Mouse (Mus musculus) hindbrain, embryonic 12.5 days (tissue): ENCODE data around the gene Nuak2. TPM values are rescaled to one million over a fixed set of nuclear protein-coding genes. Genes with fewer than 3 reads are reported as not detected.

ENCODE experiments used
- ATAC-seq: fragments of 200-750 bp; cut with Nextera tagmentation; 2 replicates; pipeline ENCODE4 v1.8.0; 2017; ENCODE audit warnings: moderate TSS enrichment; ENCODE audit not compliant: low FRiP score
- H3K27ac ChIP-seq: fragments of 300-500 bp; sonication (generic); 2 replicates; pipeline ENCODE4 v1.5.1; 2016; ENCODE audit warnings: mild to moderate bottlenecking
- H3K27me3 ChIP-seq: fragments of 300-500 bp; sonication (generic); 2 replicates; pipeline ENCODE4 v1.6.1; 2016; ENCODE audit warnings: mild to moderate bottlenecking
- H3K36me3 ChIP-seq: fragments of 300-500 bp; sonication (generic); 2 replicates; pipeline ENCODE4 v1.6.1; 2016; ENCODE audit warnings: mild to moderate bottlenecking
- H3K4me1 ChIP-seq: fragments of 300-500 bp; sonication (generic); 2 replicates; pipeline ENCODE4 v1.6.1; 2016
- H3K4me2 ChIP-seq: fragments of 300-500 bp; sonication (generic); replicated peaks from 2 replicates; pipeline ENCODE4 v1.6.1; 2016; ENCODE audit warnings: mild to moderate bottlenecking
- H3K4me3 ChIP-seq: fragments of 300-500 bp; sonication (generic); 2 replicates; pipeline ENCODE4 v1.5.1; 2016; ENCODE audit warnings: mild to moderate bottlenecking
- H3K9ac ChIP-seq: fragments of 300-500 bp; sonication (generic); 2 replicates; pipeline ENCODE4 v1.6.1; 2016; ENCODE audit warnings: mild to moderate bottlenecking, moderate library complexity
- H3K9me3 ChIP-seq: fragments of 300-500 bp; sonication (generic); replicated peaks from 2 replicates; pipeline ENCODE4 v1.6.1; 2016; ENCODE audit warnings: mild to moderate bottlenecking
- WGBS: fragments of 180-500 bp; shearing (Covaris S2); methylation state at CpG from one replicate; pipeline ENCODE4 v1.1.7; 2016; 5-methylcytosine and 5-hydroxymethylcytosine counted together
- polyA plus RNA-seq: library from polyadenylated mRNA; unstranded; fragments of >200 nt; fragmentation: Nextera tagmentation; extraction: Ambion mirVana; gene quantifications from 2 replicates; pipeline ENCODE4 v1.2.1, GENCODE M21; 2016

Nuak2 gene
- polyA plus RNA-seq, 1 experiment from 2014 or later, result 30.0 TPM

DNA sequence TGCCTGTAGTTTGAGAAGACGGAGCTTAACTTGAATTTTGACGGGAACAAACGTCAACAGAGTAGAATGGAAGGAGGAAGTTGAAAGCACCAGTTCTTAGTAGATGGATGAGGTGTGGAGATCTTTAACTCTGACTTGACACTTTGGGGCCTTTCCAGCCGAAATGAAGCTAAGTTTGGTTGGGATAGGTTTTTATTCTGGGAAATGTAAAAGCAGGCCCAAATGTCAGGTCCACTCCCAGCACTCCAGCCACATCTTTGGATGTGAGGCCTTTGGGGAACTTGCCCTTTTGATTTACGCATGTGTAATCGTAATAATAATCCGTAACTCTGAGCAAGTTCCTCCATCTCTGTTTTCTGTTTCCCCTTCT lies 684 bp downstream of the Nuak2 start:
- Histone ChIP-seq H3K27me3 (0 out of 2 replicates have a peak, but pooled peaks cover 6% of the 10 kb centered on the region), H3K9ac (peak overlapping the region; percentile 89), H3K4me1 (peaks cover 55% of the 10 kb centered on the region), H3K9me3 (no peaks in the 10 kb centered on the region), H3K4me3 (peak overlapping the region; percentile 66), H3K27ac (0 out of 2 replicates have a peak overlapping the region, but pooled peaks have one; percentile 46), H3K36me3 (no peaks in the 10 kb centered on the region), H3K4me2 (peak overlapping the region; percentile 63)
- WGBS, result 17% methylated on average over 7 of the region's 7 CpGs
- no peak for ATAC-seq

DNA sequence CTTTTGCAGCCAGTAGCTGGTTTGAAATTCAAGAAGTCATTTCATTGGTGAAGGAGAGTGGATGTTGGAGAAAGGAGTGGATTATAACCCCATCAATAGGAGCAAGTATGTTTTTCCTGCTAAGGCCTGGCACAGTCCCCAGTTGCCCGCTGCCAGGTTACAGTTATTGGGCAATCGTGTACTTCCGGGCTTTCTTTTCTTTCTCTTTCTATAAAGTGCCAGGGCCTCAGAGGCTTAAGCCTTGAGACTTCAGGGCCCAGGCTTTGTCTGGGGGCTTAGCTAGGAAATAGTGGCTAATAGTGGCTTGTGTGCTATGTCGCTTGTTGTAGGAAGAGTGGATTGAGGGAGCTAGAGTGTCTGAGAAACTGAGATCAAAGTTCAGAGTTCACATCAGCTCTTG lies 1.5 kb downstream of the Nuak2 start:
- H3K4me1 ChIP-seq, result peaks cover 61% of the 10 kb centered on the region
- peak overlapping the region; percentile 63 for H3K4me2 ChIP-seq
- peak overlapping the region; percentile 84 for H3K27ac ChIP-seq
- H3K9me3 ChIP-seq, result no peaks in the 10 kb centered on the region
- no peak for ATAC-seq
- H3K27me3 ChIP-seq, result 0 out of 2 replicates have a peak, but pooled peaks cover 3% of the 10 kb centered on the region
- peak overlapping the region; percentile 66 for H3K4me3 ChIP-seq
- 28% methylated on average over 4 of the region's 4 CpGs for WGBS
- H3K9ac ChIP-seq, result peak overlapping the region; percentile 89
- no peaks in the 10 kb centered on the region for H3K36me3 ChIP-seq

DNA sequence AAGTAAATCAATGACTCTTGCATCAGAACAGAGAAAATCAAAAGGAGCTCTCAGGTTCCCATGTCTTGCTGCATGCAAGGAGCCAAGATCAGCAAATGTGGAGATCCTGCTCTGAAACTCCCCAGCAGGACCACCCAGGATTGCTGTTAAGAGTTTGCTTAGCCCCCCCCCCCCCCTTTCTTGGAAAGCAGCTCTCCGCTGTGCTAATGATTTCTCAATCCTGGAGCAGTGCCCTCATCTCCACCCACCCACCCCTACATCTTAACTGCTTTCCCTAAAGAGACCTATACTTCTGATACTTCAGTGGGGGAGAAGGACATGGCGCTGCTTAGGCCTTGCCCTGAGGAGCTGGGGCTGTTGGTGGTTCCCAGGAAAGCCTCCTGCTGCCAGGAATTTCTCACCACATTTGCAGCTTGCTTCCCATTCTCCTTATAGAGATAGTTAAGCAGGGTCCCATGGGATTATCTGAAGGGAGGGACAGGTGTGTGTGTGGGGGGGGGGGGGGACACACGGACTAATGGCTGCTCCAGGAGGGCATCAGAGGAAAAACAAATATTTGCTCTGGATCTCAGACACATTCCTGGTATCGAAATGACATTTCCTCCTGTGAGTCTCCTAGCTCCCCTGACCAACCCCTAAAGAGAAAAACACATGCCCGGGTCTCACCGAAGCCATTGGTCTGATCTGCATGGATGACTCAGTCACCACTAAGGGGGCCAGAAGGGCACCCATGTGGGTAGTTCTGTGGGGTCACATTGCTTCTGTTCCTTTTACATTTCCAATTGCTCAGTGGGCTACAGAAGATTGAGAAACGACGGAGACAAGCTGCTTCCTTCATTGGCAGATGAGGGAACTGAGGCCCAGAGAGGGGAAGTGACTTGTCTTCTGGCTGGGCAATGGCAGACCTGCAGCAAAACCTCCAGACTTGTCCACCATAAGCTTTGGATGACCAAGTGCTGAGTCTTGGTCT lies 2.3 kb downstream of the Nuak2 start:
- H3K36me3 ChIP-seq, result no peaks in the 10 kb centered on the region
- H3K4me1 ChIP-seq, result peaks cover 66% of the 10 kb centered on the region
- H3K4me3 ChIP-seq, result peak overlapping the region; percentile 66
- WGBS, result 29% methylated on average over 8 of the region's 8 CpGs
- peak overlapping the region; percentile 84 for H3K27ac ChIP-seq
- 0 out of 2 replicates have a peak, but pooled peaks cover 3% of the 10 kb centered on the region for H3K27me3 ChIP-seq
- peak overlapping the region; percentile 63 for H3K4me2 ChIP-seq
- peak overlapping the region; percentile 89 for H3K9ac ChIP-seq
- H3K9me3 ChIP-seq, result no peaks in the 10 kb centered on the region
- ATAC-seq, result no peak

DNA sequence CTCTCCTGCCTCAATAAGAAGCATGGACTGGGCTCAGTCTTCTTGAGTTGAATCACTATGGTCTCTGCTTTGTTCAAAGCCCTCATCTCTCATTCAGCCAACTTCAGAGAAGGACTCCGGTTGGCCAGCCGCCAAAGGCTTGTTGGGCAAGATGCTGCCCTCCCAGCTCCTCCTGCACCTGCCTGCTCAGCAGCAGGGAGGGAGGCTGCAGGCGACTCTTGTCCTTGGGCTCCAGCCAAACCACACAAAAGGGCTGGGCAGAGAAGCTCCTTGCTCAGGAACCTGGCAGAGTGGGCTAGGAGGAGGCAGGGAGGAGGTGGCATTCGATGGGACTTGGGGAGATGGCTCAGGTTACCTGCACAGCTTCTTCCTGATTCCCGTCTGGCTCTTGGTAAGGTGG lies 3.3 kb downstream of the Nuak2 start:
- no peak for ATAC-seq
- WGBS, result 40% methylated on average over 5 of the region's 5 CpGs
- Histone ChIP-seq H3K4me2 (peak overlapping the region; percentile 63), H3K27me3 (0 out of 2 replicates have a peak, but pooled peaks cover 3% of the 10 kb centered on the region), H3K9me3 (no peaks in the 10 kb centered on the region), H3K4me1 (peaks cover 76% of the 10 kb centered on the region), H3K9ac (no peak overlapping the region), H3K4me3 (peak overlapping the region; percentile 66; the same call in 1 of the 2 replicates), H3K36me3 (no peaks in the 10 kb centered on the region), H3K27ac (peak overlapping the region; percentile 84)

DNA sequence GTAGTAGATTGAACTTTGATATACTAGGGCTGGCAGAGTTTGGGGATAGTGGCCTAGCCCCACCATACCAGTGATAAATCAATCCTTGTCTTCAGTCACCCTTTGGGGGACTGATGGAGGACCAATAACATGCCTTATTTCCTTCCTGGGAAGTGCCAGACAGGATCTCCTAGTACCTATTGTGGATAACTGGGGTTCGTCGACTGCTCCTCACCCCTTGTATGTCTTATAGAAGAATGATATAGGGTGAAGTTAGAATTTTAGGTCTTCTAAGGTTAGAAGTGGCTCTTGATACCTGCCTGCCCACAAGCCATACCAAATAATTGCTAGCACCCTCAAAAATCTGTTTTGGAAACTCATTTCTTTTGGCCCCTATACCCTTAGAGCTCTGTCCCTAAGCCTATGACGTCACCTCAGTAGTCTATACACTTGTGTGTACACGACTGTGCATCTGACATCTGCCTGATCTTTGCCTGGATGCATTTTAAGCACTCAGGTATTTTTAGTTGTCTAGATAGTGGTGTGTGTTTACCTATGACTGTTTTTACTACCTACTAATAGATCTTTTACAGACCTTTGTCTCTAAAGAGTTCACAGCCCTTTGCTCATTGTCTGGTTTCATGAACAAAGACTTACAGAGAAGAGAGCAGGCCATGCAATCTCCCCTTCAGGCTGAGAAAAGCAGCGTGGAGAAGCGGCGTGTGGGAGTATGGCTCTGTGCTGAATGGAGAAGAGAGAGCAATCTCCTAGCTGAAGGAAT lies 6.1 kb downstream of the Nuak2 start:
- H3K27ac ChIP-seq, result peak overlapping the region; percentile 97
- 0 out of 2 replicates have a peak, but pooled peaks cover 12% of the 10 kb centered on the region for H3K36me3 ChIP-seq
- peak overlapping the region; percentile 31 for H3K4me2 ChIP-seq
- no peak overlapping the region for H3K4me3 ChIP-seq
- H3K27me3 ChIP-seq, result no peaks in the 10 kb centered on the region
- no peaks in the 10 kb centered on the region for H3K9me3 ChIP-seq
- no peak for ATAC-seq
- H3K9ac ChIP-seq, result peak overlapping the region; percentile 28
- 36% methylated on average over 7 of the region's 7 CpGs for WGBS
- peaks cover 90% of the 10 kb centered on the region for H3K4me1 ChIP-seq

DNA sequence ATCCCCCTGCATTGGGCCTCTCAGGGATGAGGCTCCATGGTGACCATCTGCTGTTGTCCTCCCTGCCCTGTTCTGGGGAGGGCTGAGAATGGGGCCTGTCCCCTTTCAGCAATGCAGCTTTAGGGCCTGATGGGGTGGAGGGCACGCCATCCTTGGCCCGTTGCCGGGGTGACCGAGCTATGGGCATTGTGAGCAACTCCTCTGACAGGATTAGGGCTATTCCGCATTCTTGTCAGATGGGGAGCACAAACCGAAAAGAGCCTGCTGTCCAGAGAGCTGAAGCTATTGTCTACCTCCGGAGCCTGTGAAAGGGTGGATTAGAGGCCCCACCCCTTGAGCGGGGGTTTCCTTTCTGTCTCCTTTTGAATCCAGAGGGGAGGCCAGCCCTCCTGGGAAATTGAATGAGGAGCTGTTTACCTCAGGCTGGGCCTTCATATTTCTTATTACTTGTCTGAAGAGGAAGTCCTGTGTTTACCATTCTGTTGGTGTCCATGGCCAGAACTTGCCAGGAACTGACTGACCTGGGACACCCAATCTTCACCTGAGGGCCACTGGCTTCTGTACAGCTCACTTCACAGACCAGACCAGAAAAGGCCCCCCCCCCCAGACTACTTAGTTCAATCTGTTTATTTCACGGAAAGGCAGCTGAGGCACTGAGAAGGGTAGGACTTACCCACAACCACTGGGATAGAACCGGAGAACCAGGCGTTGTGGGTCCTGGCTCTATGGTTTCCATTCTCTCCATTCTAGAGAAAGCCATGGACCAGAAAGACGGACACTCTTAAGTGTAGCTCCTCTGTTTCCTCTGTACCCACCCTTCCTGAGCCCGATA lies 7.0 kb downstream of the Nuak2 start:
- 18% methylated on average over 13 of the region's 13 CpGs for WGBS
- peak overlapping the region; percentile 31 for H3K4me2 ChIP-seq
- no peak overlapping the region for H3K4me3 ChIP-seq
- H3K27me3 ChIP-seq, result no peaks in the 10 kb centered on the region
- H3K9me3 ChIP-seq, result no peaks in the 10 kb centered on the region
- peak overlapping the region; percentile 97 for H3K27ac ChIP-seq
- H3K36me3 ChIP-seq, result peaks cover 12% of the 10 kb centered on the region; the same call in 1 of the 2 replicates
- H3K9ac ChIP-seq, result peak overlapping the region; percentile 28
- ATAC-seq, result peak; percentile 93
- peaks cover 89% of the 10 kb centered on the region for H3K4me1 ChIP-seq

DNA sequence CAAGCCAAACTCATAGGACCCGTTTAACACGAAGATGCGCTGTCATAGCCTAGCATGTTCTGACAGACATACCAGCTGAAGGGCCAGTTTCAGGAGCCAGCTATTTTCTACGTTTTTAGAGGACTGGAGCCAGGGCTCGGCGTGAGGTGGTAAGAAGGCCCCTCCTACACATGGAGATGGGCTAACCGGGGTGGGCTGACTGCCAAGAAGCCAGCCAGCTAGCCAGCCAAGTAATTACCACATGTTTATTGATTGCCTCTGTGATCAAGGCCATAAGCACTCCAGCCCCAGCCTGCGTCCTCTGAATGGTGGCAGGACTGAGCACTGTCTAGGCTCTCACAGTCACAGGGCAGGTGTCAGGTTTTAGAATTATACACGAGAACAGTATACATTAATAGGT lies 10.9 kb downstream of the Nuak2 start:
- H3K4me1 ChIP-seq, result peaks cover 67% of the 10 kb centered on the region
- H3K36me3 ChIP-seq, result peaks cover 36% of the 10 kb centered on the region
- H3K9ac ChIP-seq, result no peak overlapping the region
- 45% methylated on average over 9 of the region's 9 CpGs for WGBS
- H3K4me2 ChIP-seq, result no peak overlapping the region
- H3K4me3 ChIP-seq, result no peak overlapping the region
- H3K27me3 ChIP-seq, result no peaks in the 10 kb centered on the region
- no peaks in the 10 kb centered on the region for H3K9me3 ChIP-seq
- ATAC-seq, result peak; percentile 46
- H3K27ac ChIP-seq, result peak overlapping the region; percentile 81

DNA sequence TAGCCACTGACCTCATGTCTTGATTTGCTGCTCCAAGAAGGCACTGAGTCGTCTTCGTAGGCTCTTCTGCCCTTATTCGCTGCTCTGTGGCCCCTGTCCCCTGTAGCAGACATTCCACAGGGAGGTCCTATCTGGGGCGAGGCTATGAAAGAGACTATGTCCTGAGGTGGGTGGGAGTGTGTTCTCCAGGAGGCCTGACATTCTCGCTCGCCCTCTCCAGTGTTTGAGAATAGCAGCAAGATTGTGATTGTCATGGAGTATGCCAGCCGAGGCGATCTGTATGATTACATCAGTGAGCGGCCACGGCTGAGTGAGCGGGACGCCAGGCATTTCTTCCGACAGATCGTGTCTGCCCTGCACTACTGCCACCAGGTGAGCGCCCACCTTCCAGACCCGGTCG lies 11.6 kb downstream of the Nuak2 start:
- Histone ChIP-seq H3K36me3 (peaks cover 43% of the 10 kb centered on the region), H3K9me3 (no peaks in the 10 kb centered on the region), H3K4me3 (no peak overlapping the region), H3K4me2 (no peak overlapping the region), H3K4me1 (peaks cover 67% of the 10 kb centered on the region), H3K9ac (no peak overlapping the region), H3K27me3 (no peaks in the 10 kb centered on the region), H3K27ac (peak overlapping the region; percentile 81)
- ATAC-seq, result no peak
- 80% methylated on average over 17 of the region's 17 CpGs for WGBS

DNA sequence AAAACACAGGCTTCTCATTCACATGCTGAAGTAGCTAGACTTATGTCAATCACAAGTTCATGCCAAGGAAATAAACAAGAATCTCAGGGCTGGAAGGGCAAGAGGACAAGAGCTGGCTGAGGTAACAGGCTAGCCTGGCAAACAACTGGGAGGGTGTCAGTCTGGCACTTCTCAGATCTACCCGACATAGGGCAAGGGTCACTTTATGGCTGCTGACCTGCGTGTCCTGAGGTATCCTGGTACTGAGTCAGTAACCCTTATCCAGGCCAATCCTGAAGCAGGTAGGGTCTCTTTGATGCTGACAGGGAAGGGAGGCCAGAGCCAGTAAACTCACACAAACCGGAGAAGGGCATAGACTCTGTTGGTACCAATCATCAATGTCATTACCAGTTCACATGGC lies 12.6 kb downstream of the Nuak2 start:
- no peak overlapping the region for H3K27ac ChIP-seq
- H3K9ac ChIP-seq, result no peak overlapping the region
- H3K27me3 ChIP-seq, result no peaks in the 10 kb centered on the region
- WGBS, result 86% methylated on average over 3 of the region's 3 CpGs
- ATAC-seq, result no peak
- no peaks in the 10 kb centered on the region for H3K9me3 ChIP-seq
- H3K4me3 ChIP-seq, result no peak overlapping the region
- peaks cover 45% of the 10 kb centered on the region for H3K36me3 ChIP-seq
- H3K4me2 ChIP-seq, result no peak overlapping the region
- peaks cover 67% of the 10 kb centered on the region for H3K4me1 ChIP-seq

DNA sequence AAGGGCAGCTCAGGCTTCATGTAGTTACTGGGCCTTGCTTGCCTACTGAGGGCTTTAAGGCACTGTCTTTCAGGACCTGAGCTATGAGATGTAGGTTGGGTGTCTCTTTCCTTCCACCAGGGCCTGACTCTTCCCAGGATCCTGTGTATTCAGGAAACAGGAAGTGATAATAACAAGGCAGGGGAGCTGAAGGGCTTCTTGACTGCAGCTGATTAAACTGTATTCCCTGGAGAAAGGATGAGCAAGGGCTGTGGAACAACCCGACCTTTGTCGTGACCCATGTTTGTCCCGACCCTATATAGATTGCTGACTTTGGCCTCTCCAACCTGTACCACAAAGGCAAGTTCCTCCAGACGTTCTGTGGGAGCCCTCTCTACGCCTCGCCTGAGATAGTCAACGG lies 13.7 kb downstream of the Nuak2 start:
- Histone ChIP-seq H3K9ac (no peak overlapping the region), H3K27ac (no peak overlapping the region), H3K4me1 (peaks cover 68% of the 10 kb centered on the region), H3K4me3 (no peak overlapping the region), H3K36me3 (peaks cover 45% of the 10 kb centered on the region), H3K9me3 (no peaks in the 10 kb centered on the region), H3K4me2 (no peak overlapping the region), H3K27me3 (no peaks in the 10 kb centered on the region)
- ATAC-seq, result no peak
- WGBS, result 86% methylated on average over 7 of the region's 7 CpGs

DNA sequence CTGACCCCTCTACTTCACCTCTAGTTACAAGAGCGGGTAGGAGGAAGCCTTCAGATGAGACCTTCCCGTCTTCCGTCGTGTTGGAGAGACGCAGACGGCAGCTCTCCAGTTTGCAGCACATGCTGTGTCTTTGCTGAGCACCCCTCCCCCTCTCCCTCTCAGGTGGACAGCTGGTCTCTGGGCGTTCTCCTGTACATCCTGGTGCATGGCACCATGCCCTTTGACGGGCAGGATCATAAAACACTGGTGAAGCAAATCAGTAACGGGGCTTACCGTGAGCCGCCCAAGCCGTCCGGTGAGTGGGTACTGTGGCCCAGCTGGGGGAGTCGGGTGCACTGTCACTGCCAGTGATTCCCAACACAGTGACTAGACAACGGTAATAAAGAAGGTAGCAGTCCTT lies 14.5 kb downstream of the Nuak2 start:
- Histone ChIP-seq H3K9ac (no peak overlapping the region), H3K4me2 (no peak overlapping the region), H3K36me3 (peaks cover 41% of the 10 kb centered on the region), H3K9me3 (no peaks in the 10 kb centered on the region), H3K27ac (no peak overlapping the region; the same call in 1 of the 2 replicates), H3K4me1 (peaks cover 72% of the 10 kb centered on the region), H3K27me3 (no peaks in the 10 kb centered on the region), H3K4me3 (no peak overlapping the region)
- no peak for ATAC-seq
- 79% methylated on average over 15 of the region's 15 CpGs for WGBS
